In genomic region chr5:130742171-130742570, GRCm38 (mm10) we compare ENCODE assay signal across 29 mouse cellular contexts.
DNase-seq lines count a peak whose midpoint lies in the region; ATAC-seq and TF ChIP-seq lines count a peak whose summit lies in the region.
"Had no signal": no experiment of that assay in that cellular context is flagged by ENCODE, and none has a peak within 500 bp of the region (broad histone marks: within the 10 kb centered on the region; RNA-seq: fewer than 3 reads in every experiment).

No protein-coding gene starts in this region.

- DNase-seq in cerebellum, postnatal 4 days (ENCODE audit: low spot score in 2 of 2): no peak
- DNase-seq in forebrain, postnatal 0 days: no peak
- DNase-seq in midbrain, postnatal 0 days (ENCODE audit: low spot score): peak; percentile 53
- DNase-seq in testis, postnatal 10 days (ENCODE audit: low spot score): no peak
- DNase-seq in heart, embryonic 10.5 days (ENCODE audit: low spot score): no peak
- DNase-seq: adrenal gland, adult 8-10 months; heart, adult 2 months; heart, postnatal 10 days; kidney, adult 18-20 months; kidney, postnatal 36 days; left cerebral cortex, postnatal 4 days; liver, postnatal 0 days; lung, postnatal 36 days; right cerebral cortex, postnatal 14 days had no signal

- 0 out of 2 replicates have a peak, but pooled peaks cover 3% of the 10 kb centered on the region for H3K4me1 ChIP-seq in forebrain, postnatal 0 days (ENCODE audit: insufficient read depth)
- no peaks in the 10 kb centered on the region for H3K4me1 ChIP-seq in forebrain, embryonic 16.5 days (replicated peaks; ENCODE audit: control insufficient read depth, insufficient read depth, low read length)
- no peaks in the 10 kb centered on the region for H3K4me1 ChIP-seq in midbrain, postnatal 0 days (ENCODE audit: insufficient read depth, low read length)
- 0 out of 2 replicates have a peak, but pooled peaks cover 3% of the 10 kb centered on the region for H3K4me1 ChIP-seq in midbrain, embryonic 15.5 days
- no peaks in the 10 kb centered on the region for H3K4me1 ChIP-seq in heart, embryonic 10.5 days
- H3K4me1 ChIP-seq: forebrain, embryonic 12.5 days; heart, embryonic 13.5 days; kidney, embryonic 15.5 days; liver, embryonic 12.5 days; midbrain, embryonic 12.5 days; neural tube, embryonic 12.5 days had no signal

- H3K4me2 ChIP-seq in forebrain, postnatal 0 days (ENCODE audit: low read depth): no peak overlapping the region
- no peak overlapping the region for H3K4me2 ChIP-seq in forebrain, embryonic 16.5 days (ENCODE audit: low read length)
- no peak overlapping the region for H3K4me2 ChIP-seq in midbrain, postnatal 0 days (ENCODE audit: low read depth, low read length, poor library complexity, severe bottlenecking)
- H3K4me2 ChIP-seq in midbrain, embryonic 15.5 days: no peak overlapping the region
- H3K4me2 ChIP-seq: forebrain, embryonic 12.5 days; heart, embryonic 13.5 days; hindbrain, embryonic 14.5 days; kidney, embryonic 15.5 days; liver, embryonic 12.5 days; midbrain, embryonic 12.5 days; neural tube, embryonic 12.5 days had no signal

- peak; percentile 40; the same call in 1 of the 2 replicates for ATAC-seq in cerebellum, adult (ENCODE audit: insufficient number of reproducible peaks, low FRiP score, low TSS enrichment)
- ATAC-seq in forebrain, postnatal 0 days: no peak
- ATAC-seq in forebrain, embryonic 16.5 days: no peak
- no peak for ATAC-seq in midbrain, postnatal 0 days (ENCODE audit: low FRiP score)
- no peak for ATAC-seq in midbrain, embryonic 15.5 days (replicated peaks)
- ATAC-seq: liver, embryonic 12.5 days; liver, postnatal 0 days had no signal

- H3K27me3 ChIP-seq in forebrain, postnatal 0 days (ENCODE audit: insufficient read depth, low read length): no peaks in the 10 kb centered on the region
- no peaks in the 10 kb centered on the region for H3K27me3 ChIP-seq in forebrain, embryonic 16.5 days (replicated peaks; ENCODE audit: control insufficient read depth, insufficient read depth, low read length)
- no peaks in the 10 kb centered on the region for H3K27me3 ChIP-seq in midbrain, postnatal 0 days (ENCODE audit: insufficient read depth, low read length)
- H3K27me3 ChIP-seq in midbrain, embryonic 15.5 days (replicated peaks): no peaks in the 10 kb centered on the region
- no peaks in the 10 kb centered on the region for H3K27me3 ChIP-seq in heart, embryonic 10.5 days (ENCODE audit: insufficient read depth, poor library complexity, severe bottlenecking)
- H3K27me3 ChIP-seq: CH12.LX; forebrain, embryonic 12.5 days; heart, embryonic 13.5 days; kidney, embryonic 15.5 days; liver, embryonic 12.5 days; midbrain, embryonic 12.5 days; neural tube, embryonic 12.5 days had no signal

- no peaks in the 10 kb centered on the region for H3K9me3 ChIP-seq in forebrain, postnatal 0 days (ENCODE audit: low read length)
- no peaks in the 10 kb centered on the region for H3K9me3 ChIP-seq in forebrain, embryonic 16.5 days (ENCODE audit: control insufficient read depth, low read length)
- H3K9me3 ChIP-seq in midbrain, postnatal 0 days (ENCODE audit: low read length): no peaks in the 10 kb centered on the region
- H3K9me3 ChIP-seq in midbrain, embryonic 15.5 days: no peaks in the 10 kb centered on the region
- H3K9me3 ChIP-seq in heart, embryonic 10.5 days: no peaks in the 10 kb centered on the region
- H3K9me3 ChIP-seq: forebrain, embryonic 12.5 days; heart, embryonic 13.5 days; kidney, embryonic 15.5 days; liver, embryonic 12.5 days; midbrain, embryonic 12.5 days; neural tube, embryonic 12.5 days had no signal

- no peaks in the 10 kb centered on the region for H3K36me3 ChIP-seq in forebrain, postnatal 0 days (ENCODE audit: insufficient read depth)
- H3K36me3 ChIP-seq in forebrain, embryonic 16.5 days (ENCODE audit: control insufficient read depth, insufficient read depth): no peaks in the 10 kb centered on the region
- no peaks in the 10 kb centered on the region for H3K36me3 ChIP-seq in midbrain, postnatal 0 days (ENCODE audit: insufficient read depth, low read length)
- H3K36me3 ChIP-seq in midbrain, embryonic 15.5 days (replicated peaks): no peaks in the 10 kb centered on the region
- no peaks in the 10 kb centered on the region for H3K36me3 ChIP-seq in heart, embryonic 10.5 days
- H3K36me3 ChIP-seq: forebrain, embryonic 12.5 days; heart, embryonic 13.5 days; kidney, embryonic 15.5 days; liver, embryonic 12.5 days; midbrain, embryonic 12.5 days; neural tube, embryonic 12.5 days had no signal

- H3K4me3 ChIP-seq in forebrain, postnatal 0 days (ENCODE audit: low read depth, low read length): no peak overlapping the region
- no peak overlapping the region for H3K4me3 ChIP-seq in forebrain, embryonic 16.5 days (replicated peaks; ENCODE audit: low read length)
- no peak overlapping the region for H3K4me3 ChIP-seq in midbrain, postnatal 0 days (ENCODE audit: low read depth, low read length)
- no peak overlapping the region for H3K4me3 ChIP-seq in midbrain, embryonic 15.5 days
- no peak overlapping the region for H3K4me3 ChIP-seq in heart, embryonic 10.5 days
- H3K4me3 ChIP-seq: erythroblast, embryonic 14.5 days; forebrain, embryonic 12.5 days; heart, adult 2 months; heart, embryonic 13.5 days; kidney, embryonic 15.5 days; layer of hippocampus, adult 2 months; left cerebral cortex, adult 2 months; liver, embryonic 12.5 days; midbrain, embryonic 12.5 days; myocyte; neural tube, embryonic 12.5 days had no signal

- H3K27ac ChIP-seq in forebrain, postnatal 0 days (ENCODE audit: low read depth, low read length): peak overlapping the region; percentile 35; the same call in 1 of the 2 replicates
- no peak overlapping the region for H3K27ac ChIP-seq in forebrain, embryonic 16.5 days (ENCODE audit: low read length)
- H3K27ac ChIP-seq in midbrain, postnatal 0 days (ENCODE audit: low read depth, low read length): no peak overlapping the region; the same call in 1 of the 2 replicates
- no peak overlapping the region for H3K27ac ChIP-seq in midbrain, embryonic 15.5 days
- no peak overlapping the region for H3K27ac ChIP-seq in heart, embryonic 10.5 days
- H3K27ac ChIP-seq: forebrain, embryonic 12.5 days; heart, adult 2 months; heart, embryonic 13.5 days; hindbrain, embryonic 14.5 days; kidney, embryonic 15.5 days; layer of hippocampus, adult 2 months; left cerebral cortex, adult 2 months; liver, embryonic 12.5 days; midbrain, embryonic 12.5 days; neural tube, embryonic 12.5 days had no signal

- TF ChIP-seq CTCF in forebrain, postnatal 0 days (IDR thresholded peaks at IDR 0.05; ENCODE audit: low read depth): no peak
- no peak for TF ChIP-seq CTCF in midbrain, postnatal 0 days (IDR thresholded peaks at IDR 0.05)

- 57% methylated on average over 13 of the region's 13 CpGs for WGBS in forebrain, postnatal 0 days
- 62% methylated on average over 13 of the region's 13 CpGs for WGBS in forebrain, embryonic 16.5 days
- WGBS in midbrain, postnatal 0 days: 31% methylated on average over 13 of the region's 13 CpGs
- 41% methylated on average over 13 of the region's 13 CpGs for WGBS in midbrain, embryonic 15.5 days
- 80% methylated on average over 13 of the region's 13 CpGs for WGBS in heart, embryonic 10.5 days

- H3K9ac ChIP-seq in forebrain, postnatal 0 days: no peak overlapping the region
- no peak overlapping the region for H3K9ac ChIP-seq in forebrain, embryonic 16.5 days (replicated peaks; ENCODE audit: low read depth, low read length)
- no peak overlapping the region for H3K9ac ChIP-seq in midbrain, postnatal 0 days (replicated peaks; ENCODE audit: low read length, poor library complexity, severe bottlenecking)
- H3K9ac ChIP-seq in midbrain, embryonic 15.5 days: no peak overlapping the region
- H3K9ac ChIP-seq: forebrain, embryonic 12.5 days; heart, embryonic 13.5 days; hindbrain, embryonic 14.5 days; kidney, embryonic 15.5 days; liver, embryonic 12.5 days; liver, postnatal 0 days; midbrain, embryonic 12.5 days; neural tube, embryonic 12.5 days had no signal
